Mouse (Mus musculus) frontal cortex, adult (tissue): ENCODE measurements around the gene Rfc2.

ENCODE experiments used
- ATAC-seq: cut with Nextera tagmentation; 2 replicates; pipeline ENCODE4 v1.9.2; 2017; ENCODE audit warnings: mild to moderate bottlenecking, moderate library complexity, mixed read lengths; ENCODE audit not compliant: low TSS enrichment

The Rfc2 gene

GRCm38 (mm10) chr5:134609916-134610643, 28.9 kb downstream of the Rfc2 start:
- no peak for ATAC-seq

GRCm38 (mm10) chr5:134611810-134612521, 30.8 kb downstream of the Rfc2 start:
- ATAC-seq, result peak; percentile 33; the same call in 1 of the 2 replicates

- no peak for ATAC-seq
These were observed 32.6 kb downstream of the Rfc2 start for GRCm38 (mm10) chr5:134613727-134614126.

- no peak for ATAC-seq
These were observed 33.1 kb downstream of the Rfc2 start for GRCm38 (mm10) chr5:134614296-134614695.

- ATAC-seq, result peak; percentile 60; the same call in 1 of the 2 replicates
These were observed 33.6 kb downstream of the Rfc2 start, which contains the start of gene Lat2 for GRCm38 (mm10) chr5:134614802-134615201. Gene Lat2, minus strand, starts transcription at chr5:134615025.

GRCm38 (mm10) chr5:134615380-134615779, 34.2 kb downstream of the Rfc2 start:
- no peak for ATAC-seq

GRCm38 (mm10) chr5:134615780-134616179, 34.6 kb downstream of the Rfc2 start:
- ATAC-seq, result no peak

- peak; percentile 38; the same call in 1 of the 2 replicates for ATAC-seq
These were observed 35.9 kb downstream of the Rfc2 start for GRCm38 (mm10) chr5:134617071-134617470.

- ATAC-seq, result peak; percentile 51
These were observed 39.3 kb downstream of the Rfc2 start for GRCm38 (mm10) chr5:134620457-134620856.

- no peak for ATAC-seq
These were observed 40.0 kb downstream of the Rfc2 start for GRCm38 (mm10) chr5:134621099-134621640.

- no peak for ATAC-seq
These were observed 40.9 kb downstream of the Rfc2 start for GRCm38 (mm10) chr5:134622069-134622468.

- ATAC-seq, result peak; percentile 44; the same call in 1 of the 2 replicates
These were observed 48.3 kb downstream of the Rfc2 start for GRCm38 (mm10) chr5:134629508-134629907.

GRCm38 (mm10) chr5:134630835-134631234, 49.7 kb downstream of the Rfc2 start:
- ATAC-seq, result no peak

GRCm38 (mm10) chr5:134632841-134633240, 51.7 kb downstream of the Rfc2 start:
- ATAC-seq, result no peak

- ATAC-seq, result no peak
These were observed 56.7 kb downstream of the Rfc2 start for GRCm38 (mm10) chr5:134637820-134638367.

GRCm38 (mm10) chr5:134638461-134639268, 57.5 kb downstream of the Rfc2 start:
- peak; percentile 64 for ATAC-seq

- ATAC-seq, result peak; percentile 98
These were observed 58.1 kb downstream of the Rfc2 start, which contains the start of gene Eif4h for GRCm38 (mm10) chr5:134639269-134639682. Gene Eif4h, minus strand, starts transcription at chr5:134639490.

GRCm38 (mm10) chr5:134640371-134640770, 59.2 kb downstream of the Rfc2 start:
- ATAC-seq, result no peak

- ATAC-seq, result no peak
These were observed 63.0 kb downstream of the Rfc2 start for GRCm38 (mm10) chr5:134644121-134644520.

GRCm38 (mm10) chr5:134644643-134645118, 63.5 kb downstream of the Rfc2 start:
- ATAC-seq, result no peak

GRCm38 (mm10) chr5:134646461-134646860, 65.3 kb downstream of the Rfc2 start:
- ATAC-seq, result no peak
